Mouse (Mus musculus) hindbrain, embryonic 14.5 days (tissue): Measurements from ENCODE around the gene Ndufv3. TPM values are rescaled to one million over a fixed set of nuclear protein-coding genes. Genes with fewer than 3 reads are reported as not detected.

Experiments
- ATAC-seq: fragments of 200-750 bp; cut with Nextera tagmentation; 2 replicates; pipeline ENCODE4 v1.8.0; 2017; ENCODE audit warnings: moderate number of reproducible peaks, mild to moderate bottlenecking, moderate TSS enrichment, moderate library complexity; ENCODE audit not compliant: low FRiP score
- DNase-seq: peaks from one replicate; pipeline ENCODE4 v3.0.0-alpha.2; 2015; ENCODE audit warnings: low spot score
- H3K27ac ChIP-seq: fragments of 300-500 bp; sonication (generic); 2 replicates; pipeline ENCODE4 v1.5.1; 2014; ENCODE audit warnings: mild to moderate bottlenecking, moderate library complexity
- H3K27me3 ChIP-seq: fragments of 300-500 bp; sonication (generic); 2 replicates; pipeline ENCODE4 v1.6.1; 2014; ENCODE audit warnings: mild to moderate bottlenecking, low read length, mixed read lengths; ENCODE audit not compliant: control insufficient read depth, insufficient read depth
- H3K36me3 ChIP-seq: fragments of 300-500 bp; sonication (generic); replicated peaks from 2 replicates; pipeline ENCODE4 v1.6.1; 2014; ENCODE audit not compliant: control insufficient read depth, insufficient read depth
- H3K4me1 ChIP-seq: fragments of 300-500 bp; sonication (generic); replicated peaks from 2 replicates; pipeline ENCODE4 v1.6.1; 2014; ENCODE audit warnings: antibody characterized with exemption, low read length, mixed read lengths; ENCODE audit not compliant: control insufficient read depth, insufficient read depth
- H3K4me2 ChIP-seq: fragments of 300-500 bp; sonication (generic); replicated peaks from 2 replicates; pipeline ENCODE4 v1.6.1; 2014; ENCODE audit warnings: mild to moderate bottlenecking, moderate library complexity
- H3K4me3 ChIP-seq: fragments of 300-500 bp; sonication (generic); replicated peaks from 2 replicates; pipeline ENCODE4 v1.5.1; 2014; ENCODE audit warnings: mild to moderate bottlenecking, low read length
- H3K9ac ChIP-seq: fragments of 300-500 bp; sonication (generic); 2 replicates; pipeline ENCODE4 v1.6.1; 2014
- H3K9me3 ChIP-seq: fragments of 300-500 bp; sonication (generic); 2 replicates; pipeline ENCODE4 v1.6.1; 2016; ENCODE audit warnings: low read length; ENCODE audit not compliant: control insufficient read depth
- WGBS: fragments of 180-500 bp; shearing (Covaris S2); extraction: QIAGEN DNeasy Blood & Tissue Kit; methylation state at CpG from one replicate; pipeline ENCODE4 v1.1.7; 2014; 5-methylcytosine and 5-hydroxymethylcytosine counted together
- polyA plus RNA-seq: library from polyadenylated mRNA; unstranded; fragments of >200 nt; fragmentation: Nextera tagmentation; extraction: Ambion mirVana; gene quantifications from 2 replicates; pipeline ENCODE4 v1.2.1, GENCODE M21; 2014

Gene Ndufv3
- polyA plus RNA-seq, result 441 and 514 TPM in 2 replicates

- Histone ChIP-seq H3K4me1 (peaks cover 27% of the 10 kb centered on the region), H3K4me2 (peak within 1 kb of the TSS; percentile 83), H3K27ac (peak within 1 kb of the TSS; percentile 82), H3K27me3 (no peaks in the 10 kb centered on the region), H3K4me3 (peak within 1 kb of the TSS; percentile 91), H3K9me3 (no peaks in the 10 kb centered on the region), H3K36me3 (peaks cover 20% of the 10 kb centered on the region), H3K9ac (peak within 1 kb of the TSS; percentile 84)
- ATAC-seq, result peak; percentile 95
- WGBS, result under 1% methylated on average over 42 of the region's 45 CpGs
- peak; percentile 99 for DNase-seq
Observed at GRCm38 (mm10) chr17:31519946-31520838, at the start of gene Ndufv3, which contains the start of gene Wdr4. Gene Ndufv3 (plus strand): TSS chr17:31520115. Gene Wdr4 (minus strand): TSS chr17:31519980.

- 41% methylated on average over 5 of the region's 5 CpGs for WGBS
- ATAC-seq (peak; percentile 40; the same call in 1 of the 2 replicates), DNase-seq (peak; percentile 44)
- Histone ChIP-seq H3K4me2 (no peak overlapping the region), H3K9me3 (0 out of 2 replicates have a peak, but pooled peaks cover 3% of the 10 kb centered on the region), H3K27me3 (no peaks in the 10 kb centered on the region), H3K4me3 (no peak overlapping the region), H3K9ac (no peak overlapping the region), H3K4me1 (peaks cover 6% of the 10 kb centered on the region; the same call in 1 of the 2 replicates), H3K27ac (no peak overlapping the region), H3K36me3 (peaks cover 87% of the 10 kb centered on the region)
Observed at GRCm38 (mm10) chr17:31470766-31471418, 49.0 kb upstream of the Ndufv3 start.

DNA sequence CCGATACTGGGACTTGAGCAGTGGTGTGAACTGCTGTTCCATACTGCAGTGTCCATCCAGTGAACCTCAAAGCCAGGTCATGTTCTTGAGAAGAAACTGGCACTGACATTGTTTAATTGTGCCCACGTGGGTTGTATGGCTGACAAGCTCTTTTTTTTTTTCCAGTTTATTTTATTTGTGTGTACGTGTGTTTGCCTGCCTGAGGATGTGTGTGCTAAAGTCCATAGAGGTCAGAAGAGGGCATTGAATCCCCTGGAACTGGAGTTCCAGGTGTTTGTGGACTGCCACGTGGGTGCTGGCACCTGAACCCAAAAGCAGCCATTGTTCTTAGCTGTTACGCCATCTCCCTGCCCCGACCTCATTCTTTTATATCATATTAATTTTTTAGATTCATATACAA lies 45.5 kb upstream of the Ndufv3 start:
- Histone ChIP-seq H3K4me2 (no peak overlapping the region), H3K4me1 (peaks cover 6% of the 10 kb centered on the region; the same call in 1 of the 2 replicates), H3K27ac (no peak overlapping the region), H3K36me3 (peaks cover 61% of the 10 kb centered on the region), H3K9me3 (no peaks in the 10 kb centered on the region), H3K4me3 (no peak overlapping the region), H3K9ac (no peak overlapping the region), H3K27me3 (no peaks in the 10 kb centered on the region)
- no peak for ATAC-seq
- no peak for DNase-seq
- WGBS, result 81% methylated on average over 6 of the region's 6 CpGs

DNA sequence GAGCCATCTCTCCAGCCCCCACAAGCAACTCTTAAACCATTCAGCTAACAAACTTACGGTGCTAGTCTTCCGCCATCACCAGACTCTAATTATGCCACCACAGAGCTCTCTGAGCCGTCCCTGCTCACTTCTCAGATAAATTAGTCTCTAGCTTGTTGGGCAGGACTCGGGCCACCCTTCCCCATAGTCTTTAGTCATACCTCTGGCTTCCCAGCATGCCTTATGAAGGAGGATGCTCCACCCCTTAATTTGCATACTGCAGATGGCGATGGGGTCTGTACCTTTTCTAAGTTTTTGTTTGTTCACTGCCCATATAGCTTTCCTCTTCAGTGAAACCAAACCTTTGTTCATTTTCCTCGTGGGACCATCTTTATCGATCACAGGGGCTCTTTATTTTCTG lies 41.3 kb upstream of the Ndufv3 start:
- H3K4me1 ChIP-seq, result no peaks in the 10 kb centered on the region
- no peak overlapping the region for H3K27ac ChIP-seq
- no peak overlapping the region for H3K9ac ChIP-seq
- no peaks in the 10 kb centered on the region for H3K27me3 ChIP-seq
- DNase-seq (no peak), ATAC-seq (no peak)
- H3K4me3 ChIP-seq, result no peak overlapping the region
- no peak overlapping the region for H3K4me2 ChIP-seq
- peaks cover 26% of the 10 kb centered on the region for H3K36me3 ChIP-seq
- 76% methylated on average over 7 of the region's 7 CpGs for WGBS
- H3K9me3 ChIP-seq, result no peaks in the 10 kb centered on the region

GRCm38 (mm10) chr17:31479108-31479844 lies 40.6 kb upstream of the Ndufv3 start:
- DNase-seq, result no peak
- H3K4me2 ChIP-seq, result no peak overlapping the region
- WGBS, result 62% methylated on average over 11 of the region's 11 CpGs
- no peaks in the 10 kb centered on the region for H3K4me1 ChIP-seq
- peaks cover 21% of the 10 kb centered on the region for H3K36me3 ChIP-seq
- no peak overlapping the region for H3K9ac ChIP-seq
- ATAC-seq, result no peak
- H3K27ac ChIP-seq, result no peak overlapping the region
- H3K9me3 ChIP-seq, result no peaks in the 10 kb centered on the region
- H3K4me3 ChIP-seq, result no peak overlapping the region
- no peaks in the 10 kb centered on the region for H3K27me3 ChIP-seq

GRCm38 (mm10) chr17:31486616-31487198 lies 33.2 kb upstream of the Ndufv3 start:
- H3K9ac ChIP-seq, result no peak overlapping the region
- peak overlapping the region; percentile 83 for H3K27ac ChIP-seq
- WGBS, result 61% methylated on average over 10 of the region's 10 CpGs
- H3K36me3 ChIP-seq, result no peaks in the 10 kb centered on the region
- no peak for DNase-seq
- ATAC-seq, result no peak
- no peak overlapping the region for H3K4me3 ChIP-seq
- no peaks in the 10 kb centered on the region for H3K9me3 ChIP-seq
- H3K27me3 ChIP-seq, result no peaks in the 10 kb centered on the region
- no peaks in the 10 kb centered on the region for H3K4me1 ChIP-seq
- no peak overlapping the region for H3K4me2 ChIP-seq

GRCm38 (mm10) chr17:31487433-31488060 lies 32.4 kb upstream of the Ndufv3 start:
- no peak overlapping the region for H3K4me3 ChIP-seq
- ATAC-seq (no peak), DNase-seq (no peak)
- no peak overlapping the region for H3K9ac ChIP-seq
- no peaks in the 10 kb centered on the region for H3K9me3 ChIP-seq
- H3K27ac ChIP-seq, result peak overlapping the region; percentile 83
- H3K4me1 ChIP-seq, result no peaks in the 10 kb centered on the region
- no peak overlapping the region for H3K4me2 ChIP-seq
- H3K27me3 ChIP-seq, result no peaks in the 10 kb centered on the region
- H3K36me3 ChIP-seq, result no peaks in the 10 kb centered on the region
- 24% methylated on average over 6 of the region's 6 CpGs for WGBS

DNA sequence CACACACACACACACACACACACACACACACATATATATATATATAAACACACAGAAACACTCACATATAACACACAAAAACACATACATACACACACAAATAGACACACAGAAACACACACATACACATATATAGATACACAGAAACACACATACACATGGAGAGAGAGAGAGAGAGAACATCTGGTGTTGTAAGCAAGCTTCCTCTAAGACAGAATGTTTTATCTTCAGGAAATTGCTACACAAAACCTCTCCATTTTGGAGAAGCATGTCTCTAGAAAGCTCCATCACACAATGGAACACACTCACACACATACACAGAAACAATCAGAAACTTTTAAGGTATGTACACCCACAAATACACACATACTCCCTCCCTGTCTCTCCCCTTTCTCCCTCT lies 28.6 kb upstream of the Ndufv3 start:
- Histone ChIP-seq H3K4me1 (no peaks in the 10 kb centered on the region), H3K27me3 (no peaks in the 10 kb centered on the region), H3K27ac (no peak overlapping the region), H3K9ac (no peak overlapping the region), H3K9me3 (no peaks in the 10 kb centered on the region), H3K4me2 (no peak overlapping the region), H3K36me3 (peaks cover 16% of the 10 kb centered on the region), H3K4me3 (no peak overlapping the region)
- DNase-seq, result no peak
- no peak for ATAC-seq
